Mouse (Mus musculus): ENCODE results near the gene Dhx8. TPM values are rescaled to one million over a fixed set of nuclear protein-coding genes. Genes with fewer than 3 reads are reported as not detected.
A peak's percentile ranks its signal among the peaks of the same experiment; 100 is the strongest.

The Dhx8 gene
- total RNA-seq, 2 experiments from 2014 or later, result 12.4 TPM

DNA sequence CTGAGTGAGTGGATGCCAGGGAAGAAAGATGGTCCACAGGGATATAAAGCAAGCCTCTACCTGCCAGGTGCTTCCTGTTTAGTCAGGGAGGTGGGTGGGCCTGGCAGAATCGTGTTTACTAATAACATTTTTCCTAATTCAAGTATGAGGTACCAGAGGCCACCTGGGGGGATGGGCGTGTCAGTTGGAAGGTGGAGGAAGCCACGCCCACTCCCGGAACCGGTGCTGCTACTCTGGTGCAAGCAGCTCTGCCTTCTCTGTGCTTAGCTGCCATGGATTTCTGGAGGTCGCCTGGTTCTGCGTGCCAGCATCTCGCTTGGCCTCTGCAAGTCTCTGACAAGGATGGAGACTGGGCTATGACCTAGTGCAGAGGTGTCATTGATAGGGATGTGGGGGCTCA, 65.4 kb downstream of the Dhx8 start:
- DNase-seq, result no peak

GRCm38 (mm10) chr11:101801386-101801785, 68.7 kb downstream of the Dhx8 start:
- no peak for DNase-seq

DNA sequence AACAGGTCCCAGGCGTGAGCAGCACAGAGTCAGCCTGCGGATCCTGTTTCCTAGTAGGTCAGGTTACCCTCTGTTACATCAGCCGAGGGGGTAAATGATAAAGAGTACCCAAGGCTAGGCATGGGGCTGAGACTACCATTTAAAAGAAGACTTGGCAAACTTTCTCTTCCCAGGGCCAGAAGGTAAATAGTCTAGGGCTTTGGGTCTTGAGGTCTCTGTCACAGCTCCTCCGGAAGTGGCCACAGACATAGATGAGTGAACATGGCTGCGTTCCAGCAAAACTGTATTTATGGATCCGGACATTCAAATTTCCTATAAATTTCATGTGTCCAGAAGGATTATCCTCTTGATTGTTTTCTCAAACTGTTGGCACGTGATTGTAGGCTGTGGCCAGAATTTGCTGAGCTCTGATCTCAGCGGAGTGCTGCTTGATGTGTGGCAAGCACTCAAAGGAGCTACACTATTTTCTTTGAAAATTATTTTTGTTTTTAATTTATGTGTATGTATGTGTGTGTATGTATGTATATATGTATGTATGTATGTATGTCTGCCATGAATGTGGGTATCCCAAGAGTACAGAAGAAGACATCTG, 72.5 kb downstream of the Dhx8 start:
- DNase-seq, result no peak

DNA sequence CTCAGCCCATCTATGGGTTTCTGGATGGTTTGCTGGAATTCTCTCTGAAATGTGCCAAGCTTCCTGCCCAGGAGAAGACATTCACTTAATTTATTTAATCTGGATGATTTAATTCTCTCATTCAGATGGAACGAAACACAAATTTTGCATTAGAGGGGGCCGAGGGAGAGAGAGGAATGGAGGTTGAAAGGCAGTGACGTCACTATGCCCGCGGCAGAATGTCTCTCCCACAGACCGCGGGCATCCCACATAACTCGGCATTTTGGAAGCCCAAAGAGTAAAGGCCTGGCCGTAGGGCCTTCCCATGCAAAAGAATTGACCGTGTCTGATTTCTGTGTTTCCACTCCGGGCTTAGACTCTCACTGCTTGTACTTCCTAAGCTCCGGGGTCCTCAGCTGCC, 74.0 kb downstream of the Dhx8 start:
- no peak for DNase-seq

GRCm38 (mm10) chr11:101807266-101807665, 74.5 kb downstream of the Dhx8 start:
- no peak for DNase-seq

DNA sequence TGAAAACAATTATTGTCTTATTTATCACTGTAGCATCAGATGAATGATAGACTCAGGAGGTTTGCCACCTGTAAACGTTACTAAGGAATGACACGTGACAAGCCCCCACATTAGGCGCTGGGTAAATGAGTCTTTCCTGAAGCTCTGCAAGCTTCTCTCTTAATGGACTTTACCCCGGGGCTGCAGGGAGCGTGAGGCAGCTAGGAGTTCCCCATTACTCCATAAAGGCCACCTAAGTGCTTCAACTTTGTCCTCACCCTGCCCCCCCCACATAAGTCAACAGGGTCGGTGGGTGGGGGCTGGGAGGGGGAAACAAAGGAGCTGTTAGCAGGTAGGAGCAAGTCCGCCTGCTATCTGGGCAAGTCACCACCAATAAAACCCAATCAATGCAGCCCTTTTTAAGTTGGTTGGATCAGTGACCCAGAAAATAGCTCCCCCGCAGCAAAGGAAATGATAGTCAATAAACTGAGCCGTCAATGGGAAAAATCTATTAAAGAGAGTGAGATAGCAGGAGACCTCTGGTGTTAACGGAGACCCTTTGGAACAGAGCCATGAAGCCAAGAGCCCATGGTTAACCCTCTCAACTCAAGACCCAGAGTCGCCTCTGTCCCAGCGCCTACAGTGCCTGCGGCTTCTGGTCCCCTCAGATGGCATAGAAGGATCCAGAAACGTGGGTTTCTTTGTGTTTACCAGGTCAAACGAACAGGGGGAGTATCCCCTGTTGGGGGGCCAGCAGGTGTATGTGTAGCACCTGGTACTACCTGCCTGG, 76.5 kb downstream of the Dhx8 start:
- DNase-seq, result no peak

DNA sequence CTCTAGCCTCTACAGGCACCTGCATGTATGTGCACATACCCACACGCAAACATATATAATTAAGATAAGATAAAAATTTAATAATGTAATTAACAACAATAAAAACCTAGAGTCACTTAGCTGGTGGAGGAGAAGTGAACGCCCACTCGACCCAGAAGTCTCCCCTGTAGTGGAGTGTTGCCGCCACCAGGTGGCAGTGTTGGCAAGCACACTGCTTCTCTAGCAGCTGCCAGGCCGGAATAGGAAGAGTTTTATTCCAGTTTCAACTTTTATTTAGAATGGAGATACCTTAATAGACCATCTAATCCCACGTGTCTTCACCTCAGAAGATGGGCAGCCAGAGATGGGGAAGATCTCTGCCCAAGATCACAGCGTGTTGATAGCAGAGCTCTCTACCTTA, 80.5 kb downstream of the Dhx8 start:
- DNase-seq, result peak; percentile 48

DNA sequence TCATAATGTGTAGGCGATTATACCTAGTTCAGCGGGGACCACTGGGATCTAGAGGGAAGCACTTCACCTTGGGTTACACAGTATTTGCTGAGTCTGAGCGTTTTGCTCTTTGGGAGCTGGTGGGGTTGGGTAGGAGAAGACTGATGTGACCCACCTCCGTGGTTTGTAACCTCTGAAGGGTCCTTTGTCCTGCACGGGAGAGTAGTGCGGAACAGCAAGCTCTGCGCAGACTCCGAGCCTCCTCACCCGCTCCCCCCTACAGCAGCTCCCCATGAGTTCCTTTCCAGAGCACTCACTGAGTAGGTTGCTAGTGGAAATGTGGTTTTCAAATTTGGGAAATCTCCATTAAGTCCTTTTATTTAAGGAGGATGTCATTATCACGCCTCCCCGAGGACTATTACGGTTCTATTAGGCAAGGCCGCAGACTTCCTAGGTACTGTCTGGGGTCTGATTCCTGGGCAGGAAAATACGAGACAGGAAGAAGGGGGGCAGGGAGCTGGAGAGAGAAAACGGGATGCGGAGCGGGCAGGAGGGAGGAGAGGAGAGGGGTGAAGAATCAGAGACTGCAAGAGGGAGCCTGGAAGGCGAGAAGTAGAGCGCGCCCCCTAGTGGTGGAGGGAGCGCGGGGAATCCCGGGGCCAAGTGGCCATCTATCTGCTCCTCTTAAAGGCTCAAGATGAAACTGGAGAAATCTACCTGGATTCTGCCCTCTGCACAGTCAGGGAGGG, 81.8 kb downstream of the Dhx8 start:
- DNase-seq, result peak; percentile 69

GRCm38 (mm10) chr11:101815103-101816085, 82.7 kb downstream of the Dhx8 start:
- no peak for DNase-seq

Other genes with a start within 250 kb of the Dhx8 start
- gene Brca1, start 181.0 kb upstream of the Dhx8 start, total RNA-seq (2021), result under 1 TPM; 0.26 to 0.94 TPM
- 10 to 100 TPM; 65.0 to 67.8 TPM for gene Nbr1, start 180.8 kb upstream of the Dhx8 start, total RNA-seq (2021)
- 1 to 10 TPM; 1.1 to 2.5 TPM for gene Tmem106a, start 150.7 kb upstream of the Dhx8 start, total RNA-seq (2021)
- not detected for gene Gm11634, start 133.7 kb upstream of the Dhx8 start, total RNA-seq (2021)
- 10 to 100 TPM; 21.6 to 25.0 TPM for gene Rdm1, start 105.7 kb upstream of the Dhx8 start, total RNA-seq (2021)
- gene Arl4d, start 67.4 kb upstream of the Dhx8 start, total RNA-seq (2021), result 1 to 10 TPM; 5.7 to 5.8 TPM
- gene Etv4, start 52.5 kb downstream of the Dhx8 start, total RNA-seq (2021), result 1 to 10 TPM; 5.7 to 6.1 TPM
- gene Meox1, start 161.5 kb downstream of the Dhx8 start, total RNA-seq (2021), result 1 to 10 TPM; 3.5 to 6.1 TPM
- gene Sost, start 234.1 kb downstream of the Dhx8 start, total RNA-seq (2021), result not detected

Measured in gastrocnemius, postnatal 25 days (tissue).